Mouse (Mus musculus) fat pad, adult 2 months (tissue): ENCODE results near the gene Npb.
"Not testable (repeated sequence)": the region's sequence is repeated elsewhere in the genome, so short reads cannot be mapped to it uniquely, and the experiment has no call there.

ENCODE experiments used
- DNase-seq: peaks from one replicate; pipeline ENCODE4 v3.0.0-alpha.2; 2011; ENCODE audit warnings: low read depth, low spot score; ENCODE audit errors: extremely low read depth

Gene Npb

DNA sequence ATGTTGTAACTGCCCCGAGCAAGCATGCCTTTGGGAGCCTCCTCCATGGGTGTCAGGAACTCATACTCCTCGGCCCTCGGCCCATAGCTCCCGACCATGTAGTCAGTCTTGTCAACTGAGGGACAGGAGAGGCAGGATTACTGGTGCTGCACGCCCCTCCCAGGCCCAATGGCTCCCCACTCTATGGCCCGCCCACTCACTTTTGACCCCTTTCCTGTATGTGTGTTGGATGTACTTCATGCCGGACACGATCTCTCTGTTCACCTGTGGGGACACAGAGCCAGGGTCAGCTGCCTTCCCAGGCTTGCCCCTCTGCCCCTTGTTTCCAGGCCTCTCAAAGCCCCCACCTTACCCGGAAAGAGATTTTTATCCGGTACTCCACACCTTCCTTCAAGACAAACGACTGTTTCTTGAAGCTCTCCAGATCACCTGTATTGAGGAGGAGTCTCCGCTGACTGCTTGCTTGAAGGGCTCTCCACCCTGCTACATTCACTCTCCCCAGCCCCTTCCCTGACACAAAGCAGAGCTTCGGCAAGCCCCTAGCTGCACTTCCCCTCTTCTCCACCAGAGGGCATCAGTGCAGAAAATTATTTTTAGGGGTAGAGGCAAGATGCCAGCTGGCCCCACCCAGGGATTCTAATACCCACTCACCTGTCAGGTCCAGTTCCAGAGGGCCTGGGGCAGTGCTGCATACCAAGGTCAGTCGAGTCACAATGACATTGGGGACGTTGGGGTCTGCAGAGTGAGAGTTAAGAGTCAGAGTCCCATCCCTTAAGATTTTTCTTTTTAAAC is 28.8 kb upstream of the Npb start:
- no peak for DNase-seq

- DNase-seq, result no peak
These were observed 28.1 kb upstream of the Npb start for GRCm38 (mm10) chr11:120580190-120580589.

GRCm38 (mm10) chr11:120580871-120581331 is 27.4 kb upstream of the Npb start:
- no peak for DNase-seq

DNA sequence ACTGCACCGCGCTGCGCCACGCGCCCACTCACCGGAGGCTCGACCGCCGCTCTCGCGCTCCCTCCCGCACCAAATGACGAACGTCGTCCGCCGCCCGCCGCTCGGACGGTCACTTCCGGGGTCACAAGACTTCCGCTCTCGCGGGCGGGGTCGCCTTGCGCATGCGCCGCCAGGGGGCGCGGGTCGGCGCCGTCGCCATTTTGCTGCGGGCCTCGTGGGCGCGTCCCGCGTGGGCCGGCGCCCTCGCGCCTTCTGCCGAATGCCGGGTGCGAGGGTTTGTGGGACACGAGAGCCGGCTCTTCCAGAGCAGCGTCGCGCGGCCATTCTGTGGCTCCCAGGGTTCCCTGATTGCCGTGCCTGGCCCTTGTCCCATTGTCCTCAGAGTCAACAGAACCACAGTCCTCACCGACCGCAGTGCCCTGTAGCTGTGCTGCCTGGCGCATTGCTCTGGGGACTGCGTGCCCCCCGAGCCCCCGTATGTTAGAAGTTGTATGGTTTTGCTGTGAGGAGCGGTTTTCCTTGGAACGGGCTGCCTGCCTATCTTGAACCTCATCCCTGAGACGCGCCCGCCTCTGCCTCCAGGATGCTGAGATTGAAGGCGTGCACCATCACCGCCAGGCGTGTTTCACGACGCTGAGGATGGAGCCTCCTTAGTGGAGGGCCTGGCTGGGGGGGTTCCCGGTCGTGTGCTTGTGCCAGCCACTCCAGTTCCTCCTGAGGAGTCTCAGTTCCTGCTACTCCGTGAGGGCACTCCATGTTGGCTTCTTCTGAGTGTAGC is 26.6 kb upstream of the Npb start, which contains the start of gene Arhgdia:
Gene Arhgdia (minus strand): TSS at position 135 of the 778 bp plus-strand sequence.
- no peak for DNase-seq

- no peak for DNase-seq
These were observed 25.9 kb upstream of the Npb start for GRCm38 (mm10) chr11:120582268-120582981.

DNA sequence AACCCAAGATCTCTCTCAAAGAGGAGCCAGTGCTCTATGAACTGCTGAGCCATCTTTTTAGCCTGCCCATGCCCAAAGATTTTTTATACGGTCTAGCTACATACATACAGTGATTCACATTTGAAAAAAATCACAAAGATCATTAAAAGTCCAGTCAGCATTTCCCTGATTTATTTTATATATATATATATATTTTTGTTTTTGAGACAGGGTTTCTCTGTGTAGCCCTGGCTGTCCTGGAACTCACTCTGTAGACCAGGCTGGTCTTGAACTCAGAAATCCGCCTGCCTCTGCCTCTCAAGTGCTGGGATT is 25.3 kb upstream of the Npb start:
- not testable (repeated sequence) for DNase-seq

DNA sequence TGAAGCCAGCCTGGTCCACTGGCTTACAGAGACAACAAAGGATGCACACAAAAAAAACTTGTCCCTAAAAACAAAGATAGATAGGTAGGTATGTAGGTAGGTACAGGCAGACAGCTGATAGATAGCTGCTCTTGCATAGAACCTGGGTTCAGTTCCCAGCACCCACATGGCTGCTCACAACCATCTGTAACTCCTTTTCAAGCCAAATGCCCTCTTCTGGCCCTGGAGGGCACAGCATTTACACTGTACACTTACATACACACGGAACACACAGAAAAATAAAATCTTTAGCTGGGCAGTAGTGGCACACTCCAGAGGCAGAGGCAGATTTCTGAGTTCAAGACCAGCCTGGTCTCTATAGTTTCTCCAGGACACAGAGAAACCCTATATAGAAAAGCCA is 24.3 kb upstream of the Npb start:
- DNase-seq, result no peak

DNA sequence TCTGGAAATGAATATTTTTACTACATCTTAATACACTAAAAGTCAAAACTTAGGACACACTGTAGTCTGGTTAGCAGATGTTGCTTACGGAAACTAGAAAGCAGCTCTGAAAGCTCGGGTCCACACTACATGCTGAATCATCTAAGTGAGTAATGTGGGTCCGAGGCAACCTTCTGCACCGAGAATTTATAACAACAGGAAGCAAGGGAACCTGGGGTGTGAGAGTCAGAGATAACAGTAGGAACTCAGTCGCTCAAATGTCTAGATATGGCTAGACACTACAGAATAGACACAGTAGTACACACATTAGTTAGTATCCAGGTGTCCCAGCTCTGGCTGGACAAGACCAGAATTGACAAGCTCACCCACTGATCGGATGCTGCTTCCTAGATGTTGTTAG is 19.7 kb upstream of the Npb start:
- DNase-seq, result no peak

DNA sequence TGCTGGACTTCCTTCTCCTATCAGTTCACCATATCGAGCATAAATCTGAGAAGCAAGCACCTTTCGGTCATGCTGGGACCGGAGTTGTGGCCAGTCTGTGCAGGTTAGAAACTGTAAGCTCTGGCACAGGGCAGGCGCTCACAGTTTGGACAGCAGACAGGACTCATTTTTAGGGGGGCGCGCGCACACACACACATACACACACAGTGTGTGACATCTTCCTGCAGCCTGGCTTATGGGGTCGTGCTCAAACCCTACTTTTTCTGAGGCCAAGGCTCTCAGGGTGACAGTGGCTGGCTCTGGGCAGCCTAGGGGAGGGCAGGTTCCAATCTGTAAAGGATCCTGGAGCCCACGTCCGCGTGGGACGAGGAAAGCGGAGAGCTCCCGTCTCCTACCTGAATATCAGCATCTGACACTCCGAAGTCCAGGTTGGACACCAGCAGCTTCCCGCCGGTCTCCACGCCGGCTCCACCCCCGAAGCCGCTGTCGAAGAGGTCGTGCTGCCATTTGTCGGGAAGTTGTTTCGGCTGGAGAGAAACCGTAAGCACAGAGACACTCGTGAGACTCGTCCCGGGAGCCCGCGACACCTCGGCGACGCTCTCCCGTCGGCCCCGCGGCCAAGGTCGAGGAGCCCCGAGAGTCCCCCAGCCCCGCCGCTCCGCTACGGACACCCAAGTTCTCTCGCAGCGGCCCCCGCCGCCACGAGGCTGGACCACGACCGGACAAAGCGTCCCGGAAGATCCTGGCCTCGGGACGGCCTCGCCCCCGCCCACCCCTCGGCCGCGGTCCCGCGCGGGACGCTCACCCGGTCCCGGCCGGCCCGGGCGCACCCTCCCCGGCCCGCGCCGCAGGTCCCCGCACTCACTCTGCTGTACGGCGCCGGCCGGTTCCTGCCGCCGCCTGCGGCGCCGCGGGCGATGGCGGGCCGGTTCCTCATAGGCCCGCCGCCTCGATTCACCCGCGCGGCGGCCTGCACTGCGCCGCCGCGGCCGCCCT is 10.7 kb upstream of the Npb start:
- no peak for DNase-seq

- peak; percentile 36 for DNase-seq
These were observed 9.8 kb upstream of the Npb start, which contains the start of the genes Alyref and Anapc11 for GRCm38 (mm10) chr11:120598283-120598989. Gene Alyref, minus strand, starts transcription at chr11:120598365. Gene Anapc11, plus strand, starts transcription at chr11:120598421.

DNA sequence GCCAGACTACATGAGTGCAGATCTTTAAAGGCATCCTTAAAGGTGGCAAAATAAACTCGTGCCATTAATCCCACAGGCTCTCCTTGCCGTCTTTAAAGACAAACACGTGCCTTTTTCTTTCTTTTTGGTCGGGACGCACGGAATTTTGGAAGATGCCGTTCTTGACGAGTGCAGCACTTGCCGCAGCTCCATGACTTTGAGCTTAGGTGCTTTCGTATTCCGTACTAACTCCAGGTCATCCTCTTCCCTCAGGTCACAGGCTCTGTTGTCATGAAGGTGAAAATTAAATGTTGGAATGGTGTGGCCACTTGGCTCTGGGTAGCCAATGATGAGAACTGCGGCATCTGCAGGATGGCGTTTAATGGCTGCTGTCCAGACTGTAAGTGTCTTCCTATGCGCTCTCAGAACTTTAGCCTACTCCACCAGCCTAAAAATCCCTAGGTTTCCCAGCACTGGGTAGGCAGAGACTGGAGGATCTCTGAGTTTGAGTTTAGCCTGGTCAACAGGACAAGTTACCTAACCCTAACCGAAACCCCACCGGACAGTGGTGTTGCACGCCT is 9.2 kb upstream of the Npb start:
- DNase-seq, result no peak

- no peak for DNase-seq
These were observed 7.6 kb upstream of the Npb start for GRCm38 (mm10) chr11:120600716-120601115.

- no peak for DNase-seq
These were observed 4.7 kb upstream of the Npb start for GRCm38 (mm10) chr11:120603545-120603944.

DNA sequence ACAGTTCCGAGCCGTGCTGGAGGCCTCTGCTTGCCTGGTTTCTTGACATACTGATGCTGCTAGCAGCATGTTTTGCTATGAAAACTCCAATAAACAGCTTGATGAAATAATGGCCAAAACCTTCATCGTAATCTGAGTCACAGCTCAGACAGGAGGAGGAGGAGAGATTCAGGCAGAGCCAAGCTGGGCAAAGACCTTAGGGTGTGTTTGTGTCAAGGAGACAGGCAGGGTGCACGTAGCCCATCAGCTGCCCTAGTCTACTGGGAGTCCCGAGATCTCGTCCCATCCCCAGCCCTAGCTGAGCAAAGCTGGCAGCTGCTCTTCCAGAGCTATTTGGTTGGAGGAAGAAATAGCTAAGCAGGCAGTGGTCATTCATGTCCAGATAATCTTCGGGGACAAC is 2.6 kb upstream of the Npb start:
- DNase-seq, result no peak

DNA sequence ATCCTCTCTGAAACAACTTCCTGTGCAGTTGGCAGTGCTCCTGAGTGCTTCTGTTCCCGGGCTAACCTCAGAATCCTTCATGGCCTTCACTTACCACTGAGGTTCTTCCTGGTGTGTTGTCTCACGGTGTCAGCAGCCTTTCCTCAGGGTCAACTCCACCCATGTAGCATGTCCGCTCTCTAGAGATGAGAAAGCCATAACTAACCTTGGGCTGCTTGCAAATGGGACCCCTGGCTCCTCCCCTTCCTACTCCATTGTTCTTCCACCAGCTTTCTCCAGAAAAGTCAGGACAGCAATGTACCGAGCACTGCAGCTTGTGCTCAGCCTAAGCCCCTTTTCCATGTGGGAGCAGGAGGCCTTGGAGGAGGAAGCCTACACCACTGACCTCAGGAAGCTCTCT is 1.5 kb upstream of the Npb start:
- DNase-seq, result no peak

- DNase-seq, result no peak
These were observed 973 bp downstream of the Npb start for GRCm38 (mm10) chr11:120609250-120609649.

DNA sequence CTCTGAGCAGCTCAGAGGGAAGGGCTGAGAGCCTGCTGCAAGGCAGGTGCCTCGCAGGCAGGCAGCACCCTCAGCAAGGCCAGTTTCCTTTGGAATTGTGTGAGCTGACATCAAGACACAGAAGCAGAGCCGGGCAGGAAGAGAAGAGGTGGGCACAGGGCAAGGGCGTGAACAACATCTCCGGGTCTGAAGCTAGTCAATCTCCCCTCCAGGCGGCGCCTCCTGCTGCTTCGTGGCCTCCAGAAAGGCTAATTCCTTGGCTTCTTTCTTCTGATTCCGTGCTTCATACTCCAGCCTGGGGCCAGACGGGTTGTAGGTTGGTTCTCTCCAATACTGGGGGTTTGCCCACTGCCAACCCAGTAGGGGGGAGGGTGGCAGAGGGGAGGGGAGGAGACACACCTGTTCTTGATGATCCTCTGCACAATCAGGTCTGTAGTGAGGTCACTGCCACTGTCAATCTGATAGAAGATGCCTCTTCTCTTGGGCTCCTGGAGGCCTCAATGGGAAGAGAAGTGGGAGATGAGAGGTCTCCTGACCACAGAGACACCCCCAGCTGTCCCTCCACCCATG is 2.3 kb downstream of the Npb start:
- DNase-seq, result no peak

GRCm38 (mm10) chr11:120612763-120613162 is 4.5 kb downstream of the Npb start:
- no peak for DNase-seq

- no peak for DNase-seq
These were observed 5.2 kb downstream of the Npb start for GRCm38 (mm10) chr11:120613481-120613972.
